Mouse (Mus musculus) heart, embryonic 16.5 days (tissue): Measurements from ENCODE around the gene Zfp683. TPM values are rescaled to one million over a fixed set of nuclear protein-coding genes. Genes with fewer than 3 reads are reported as not detected.

Experiments used
- ATAC-seq: fragments of 200-750 bp; cut with Nextera tagmentation; replicated peaks from 2 replicates; pipeline ENCODE4 v1.8.0; 2017; ENCODE audit warnings: moderate number of reproducible peaks; ENCODE audit not compliant: insufficient read depth, low FRiP score; ENCODE audit errors: extremely low read depth
- H3K27ac ChIP-seq: fragments of 300-500 bp; sonication (generic); 2 replicates; pipeline ENCODE4 v1.5.1; 2014; ENCODE audit warnings: mild to moderate bottlenecking, low read length, control low read depth, moderate library complexity
- H3K27me3 ChIP-seq: fragments of 300-500 bp; sonication (generic); 2 replicates; pipeline ENCODE4 v1.6.1; 2014; ENCODE audit warnings: low read length, mixed read lengths; ENCODE audit not compliant: control insufficient read depth, insufficient read depth
- H3K36me3 ChIP-seq: fragments of 300-500 bp; sonication (generic); 2 replicates; pipeline ENCODE4 v1.6.1; 2014; ENCODE audit not compliant: control insufficient read depth, insufficient read depth
- H3K4me1 ChIP-seq: fragments of 300-500 bp; sonication (generic); 2 replicates; pipeline ENCODE4 v1.6.1; 2014; ENCODE audit warnings: low read length, mixed read lengths; ENCODE audit not compliant: control insufficient read depth, insufficient read depth
- H3K4me2 ChIP-seq: fragments of 300-500 bp; sonication (generic); 2 replicates; pipeline ENCODE4 v1.6.1; 2014; ENCODE audit warnings: low read depth, mild to moderate bottlenecking, control low read depth, low read length
- H3K4me3 ChIP-seq: fragments of 300-500 bp; sonication (generic); 2 replicates; pipeline ENCODE4 v1.5.1; 2014; ENCODE audit warnings: mild to moderate bottlenecking, control low read depth, low read length
- H3K9ac ChIP-seq: fragments of 300-500 bp; sonication (generic); 2 replicates; pipeline ENCODE4 v1.6.1; 2014; ENCODE audit warnings: low read length, control low read depth
- H3K9me3 ChIP-seq: fragments of 300-500 bp; sonication (generic); replicated peaks from 2 replicates; pipeline ENCODE4 v1.6.1; 2016; ENCODE audit warnings: low read length; ENCODE audit not compliant: control insufficient read depth
- WGBS: fragments of 180-500 bp; shearing (Covaris S2); extraction: QIAGEN DNeasy Blood & Tissue Kit; methylation state at CpG from one replicate; pipeline ENCODE4 v1.1.7; 2014; 5-methylcytosine and 5-hydroxymethylcytosine counted together
- polyA plus RNA-seq: library from polyadenylated mRNA; unstranded; fragments of >200 nt; fragmentation: Nextera tagmentation; extraction: Ambion mirVana; gene quantifications from 2 replicates; pipeline ENCODE4 v1.2.1, GENCODE M21; 2015

The Zfp683 gene
- polyA plus RNA-seq, 1 experiment from 2014 or later, result 0.09 TPM

DNA sequence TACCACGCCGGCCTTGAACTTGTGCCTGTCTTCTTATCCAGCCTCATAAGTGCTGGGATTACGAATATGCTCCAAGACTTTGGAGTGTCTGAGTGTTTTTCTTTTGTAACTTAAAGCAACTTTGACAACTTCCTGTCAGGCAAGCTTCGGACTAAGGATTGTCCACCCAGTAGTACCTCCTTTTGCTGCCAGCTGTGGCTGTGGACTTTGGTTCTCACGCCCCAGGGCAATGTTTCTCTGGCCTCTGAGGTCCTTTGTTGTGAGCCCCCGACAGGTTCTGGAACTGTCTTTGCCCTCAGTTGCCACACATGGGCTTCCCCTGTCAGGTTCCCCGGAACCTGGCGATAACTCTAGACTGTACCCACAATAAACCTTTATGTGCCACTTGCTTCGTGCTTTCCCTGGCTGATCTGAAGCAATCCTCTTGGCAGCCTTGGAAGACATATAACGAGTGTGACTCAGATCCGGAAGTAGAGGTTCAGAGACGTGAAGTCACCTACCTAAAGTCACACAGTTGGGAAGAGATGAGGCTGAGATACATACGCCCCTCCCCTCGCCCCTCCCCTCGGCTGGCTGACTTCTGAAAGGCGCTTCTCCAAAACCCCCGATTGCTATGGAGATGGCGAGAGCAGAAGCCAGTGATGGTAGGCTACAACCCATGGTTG is 7.7 kb downstream of the Zfp683 start:
- H3K9me3 ChIP-seq, result no peaks in the 10 kb centered on the region
- H3K4me1 ChIP-seq, result peaks cover 6% of the 10 kb centered on the region
- no peak for ATAC-seq
- H3K4me2 ChIP-seq, result no peak overlapping the region
- no peak overlapping the region for H3K4me3 ChIP-seq
- H3K9ac ChIP-seq, result no peak overlapping the region
- no peaks in the 10 kb centered on the region for H3K36me3 ChIP-seq
- H3K27me3 ChIP-seq, result peaks cover 12% of the 10 kb centered on the region
- 60% methylated on average over 18 of the region's 18 CpGs for WGBS
- peak overlapping the region; percentile 49 for H3K27ac ChIP-seq

DNA sequence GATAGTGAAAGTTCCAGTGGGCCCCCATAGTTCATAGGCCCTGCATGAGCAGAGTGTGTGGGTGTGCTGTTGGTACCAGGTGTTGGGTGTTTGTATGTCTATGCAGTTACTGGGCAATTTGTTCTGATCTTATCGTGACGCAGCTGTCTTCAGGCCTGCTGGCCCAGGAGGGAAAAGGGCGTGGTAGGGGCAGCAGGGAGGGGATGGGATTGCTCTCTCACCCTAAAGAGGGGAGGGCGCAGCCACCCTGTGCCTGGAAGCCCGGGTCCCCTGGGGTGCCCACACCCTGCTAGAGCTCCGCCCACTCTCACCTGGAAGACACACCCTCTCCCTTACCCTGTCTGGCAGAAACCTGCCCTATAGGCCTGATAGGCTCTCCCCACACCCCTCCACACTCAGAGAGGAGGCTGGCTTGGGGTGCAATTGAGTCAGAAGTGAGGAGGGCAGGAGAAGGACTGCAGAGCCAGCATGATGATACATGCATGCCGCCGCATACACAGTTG is 8.4 kb downstream of the Zfp683 start:
- no peak overlapping the region for H3K4me2 ChIP-seq
- peaks cover 6% of the 10 kb centered on the region for H3K4me1 ChIP-seq
- H3K27ac ChIP-seq, result no peak overlapping the region; the same call in 1 of the 2 replicates
- no peak overlapping the region for H3K4me3 ChIP-seq
- H3K27me3 ChIP-seq, result peaks cover 12% of the 10 kb centered on the region
- peak; percentile 15; the same call in 1 of the 2 replicates for ATAC-seq
- H3K9ac ChIP-seq, result no peak overlapping the region
- H3K36me3 ChIP-seq, result no peaks in the 10 kb centered on the region
- 49% methylated on average over 8 of the region's 8 CpGs for WGBS
- H3K9me3 ChIP-seq, result no peaks in the 10 kb centered on the region

DNA sequence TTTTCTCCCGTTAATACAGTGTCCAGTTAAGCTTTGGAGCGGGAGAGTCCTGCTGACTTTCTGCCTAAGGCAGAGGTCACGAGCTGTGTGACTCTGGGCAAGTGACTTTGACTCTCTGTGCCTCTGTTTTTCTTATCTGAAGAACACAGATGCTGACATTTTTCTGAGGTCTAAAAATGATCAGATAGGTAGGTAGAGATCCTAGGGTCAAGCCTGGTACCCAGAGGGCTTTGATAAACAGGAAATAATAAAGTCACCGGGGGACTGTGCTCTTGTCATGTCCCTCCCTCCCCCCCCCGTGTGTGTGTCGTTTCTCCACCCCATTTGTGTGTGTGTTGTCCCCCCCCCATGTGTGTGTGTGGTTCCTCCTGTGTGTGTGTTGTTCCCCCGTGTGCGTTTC is 8.9 kb downstream of the Zfp683 start:
- Histone ChIP-seq H3K9ac (no peak overlapping the region), H3K27ac (no peak overlapping the region), H3K4me1 (peaks cover 6% of the 10 kb centered on the region), H3K4me2 (no peak overlapping the region), H3K9me3 (no peaks in the 10 kb centered on the region), H3K36me3 (no peaks in the 10 kb centered on the region), H3K27me3 (peaks cover 12% of the 10 kb centered on the region), H3K4me3 (no peak overlapping the region)
- no peak for ATAC-seq
- 55% methylated on average over 8 of the region's 8 CpGs for WGBS

DNA sequence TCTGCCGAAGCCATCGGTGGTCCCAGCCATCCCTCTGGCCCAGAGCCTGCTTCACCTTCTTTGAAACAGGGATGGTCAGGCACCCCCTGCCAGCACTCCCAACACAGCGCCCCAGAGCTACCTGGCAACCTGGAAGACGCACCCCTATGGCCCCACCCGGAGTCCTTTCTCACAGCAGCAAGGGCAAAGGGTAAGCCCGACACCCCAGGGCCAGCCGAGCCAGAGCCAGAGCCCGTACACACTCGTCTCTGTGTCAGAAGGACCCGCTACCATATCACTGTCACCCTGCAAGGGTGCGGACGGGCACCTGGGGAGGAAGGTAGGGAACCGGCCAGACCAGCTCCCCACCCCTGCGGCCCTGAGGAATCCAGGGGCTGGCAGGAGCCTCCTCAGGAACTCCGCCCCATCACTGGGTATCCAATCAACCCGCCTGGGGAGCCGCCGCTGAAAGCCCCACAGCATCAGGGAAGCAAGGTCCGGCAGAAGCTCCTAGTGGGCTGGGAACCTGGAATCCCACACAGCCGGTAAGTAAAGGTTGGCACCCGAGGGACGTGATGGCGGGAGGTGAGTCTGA is 11.9 kb downstream of the Zfp683 start:
- Histone ChIP-seq H3K36me3 (no peaks in the 10 kb centered on the region), H3K9ac (no peak overlapping the region), H3K9me3 (no peaks in the 10 kb centered on the region), H3K27me3 (peaks cover 9% of the 10 kb centered on the region), H3K4me2 (peak overlapping the region; percentile 5; the same call in 1 of the 2 replicates), H3K27ac (no peak overlapping the region), H3K4me3 (no peak overlapping the region), H3K4me1 (no peaks in the 10 kb centered on the region; the same call in 1 of the 2 replicates)
- no peak for ATAC-seq
- WGBS, result 27% methylated on average over 23 of the region's 23 CpGs

DNA sequence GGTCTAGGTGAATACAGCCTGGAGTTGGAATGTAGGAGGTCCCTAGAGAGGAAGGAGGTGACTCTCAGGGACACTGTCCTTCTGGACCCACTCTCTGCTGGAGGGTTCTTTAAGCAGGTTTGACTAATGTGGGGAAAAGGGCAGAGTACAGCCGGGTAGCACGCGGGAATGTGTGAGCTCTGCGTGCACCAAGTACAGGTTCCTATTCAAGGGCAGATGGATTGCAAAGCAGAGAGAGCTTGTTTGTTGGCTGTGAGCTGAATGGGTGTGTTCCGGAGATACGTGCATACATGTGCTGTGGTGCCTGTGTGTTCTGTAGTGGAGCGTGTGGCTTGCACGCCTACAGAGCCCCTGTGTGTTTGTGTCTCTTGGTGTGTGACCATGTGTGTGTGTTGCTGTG is 13.7 kb downstream of the Zfp683 start:
- Histone ChIP-seq H3K4me1 (no peaks in the 10 kb centered on the region; the same call in 1 of the 2 replicates), H3K27ac (no peak overlapping the region), H3K9me3 (no peaks in the 10 kb centered on the region), H3K4me2 (no peak overlapping the region), H3K4me3 (no peak overlapping the region), H3K36me3 (no peaks in the 10 kb centered on the region), H3K27me3 (peaks cover 9% of the 10 kb centered on the region), H3K9ac (no peak overlapping the region)
- 92% methylated on average over 8 of the region's 8 CpGs for WGBS
- ATAC-seq, result no peak

DNA sequence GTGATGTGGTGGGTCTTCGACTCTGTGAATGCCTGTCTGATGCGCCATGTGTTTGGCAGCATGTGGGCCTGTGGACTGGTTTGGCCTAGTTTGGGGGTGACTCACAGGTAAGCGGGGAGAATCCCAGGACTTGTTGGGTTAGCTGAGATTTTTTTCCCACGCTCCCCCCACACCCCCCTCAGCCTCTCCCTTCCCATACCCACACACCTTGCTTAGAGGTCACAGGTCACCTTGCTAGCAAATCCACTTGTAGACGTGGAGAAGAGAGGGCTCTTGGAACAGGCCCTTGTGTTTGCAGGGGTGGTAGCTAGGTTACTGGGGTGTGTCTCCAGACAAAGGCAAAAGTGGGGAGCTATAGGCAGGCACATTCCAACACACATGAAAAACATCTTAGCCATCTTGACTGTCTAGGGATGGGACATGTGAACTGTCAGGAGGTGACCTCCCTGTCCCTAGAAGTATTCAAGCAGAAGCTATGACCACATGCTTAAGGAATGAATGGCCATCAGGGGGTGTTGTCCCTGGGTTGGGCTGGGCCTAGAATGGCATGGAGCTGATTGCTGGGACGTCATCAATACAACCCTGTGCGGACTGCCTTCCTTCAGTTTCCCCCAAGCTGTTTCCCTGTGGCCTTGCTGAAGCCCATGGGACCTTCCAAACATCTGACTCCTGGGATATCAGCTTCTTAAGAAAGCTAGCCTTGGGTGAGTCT is 14.4 kb downstream of the Zfp683 start:
- Histone ChIP-seq H3K27me3 (peaks cover 9% of the 10 kb centered on the region), H3K4me3 (no peak overlapping the region), H3K9ac (no peak overlapping the region), H3K9me3 (no peaks in the 10 kb centered on the region), H3K4me2 (no peak overlapping the region), H3K4me1 (no peaks in the 10 kb centered on the region; the same call in 1 of the 2 replicates), H3K27ac (no peak overlapping the region), H3K36me3 (no peaks in the 10 kb centered on the region)
- WGBS, result 84% methylated on average over 7 of the region's 7 CpGs
- ATAC-seq, result no peak

DNA sequence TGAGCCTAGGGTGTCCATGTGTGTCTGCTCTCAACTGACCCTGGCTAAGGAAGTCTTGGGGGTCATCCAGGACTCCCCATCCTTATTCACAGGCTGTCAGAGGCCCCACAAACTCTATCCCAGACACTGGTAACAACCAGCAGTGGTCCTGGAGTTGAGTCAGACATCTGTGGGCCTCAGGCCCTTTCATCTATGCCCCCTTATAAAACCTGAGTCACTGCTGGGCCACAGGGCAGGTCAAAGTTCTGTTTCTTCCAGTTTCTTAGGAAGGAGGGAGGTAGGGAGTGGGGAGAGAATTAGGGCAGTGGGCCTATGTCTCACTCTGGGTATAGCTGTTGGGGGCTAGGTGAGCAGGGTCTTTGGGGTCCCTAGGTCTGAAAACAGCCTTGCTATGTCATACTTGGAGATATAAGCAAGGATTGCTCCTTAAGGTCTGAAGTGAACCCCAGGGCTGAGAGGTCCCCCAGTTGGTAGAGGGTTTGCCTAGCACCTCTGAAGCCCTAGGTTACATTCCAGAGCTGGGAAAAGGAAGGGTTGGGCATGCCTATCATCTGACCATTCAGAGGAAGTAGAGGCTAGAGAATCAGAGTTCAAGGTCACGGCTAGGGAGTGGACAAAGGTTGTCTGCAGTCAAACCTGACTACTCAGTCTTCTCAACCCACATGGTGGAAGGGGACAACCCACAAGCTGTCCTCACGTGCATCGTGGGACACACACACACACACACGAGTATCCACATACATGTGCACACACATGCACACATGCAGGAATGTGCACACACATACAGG is 15.3 kb downstream of the Zfp683 start:
- 82% methylated on average over 4 of the region's 4 CpGs for WGBS
- Histone ChIP-seq H3K27me3 (peaks cover 9% of the 10 kb centered on the region), H3K27ac (no peak overlapping the region), H3K36me3 (no peaks in the 10 kb centered on the region), H3K9ac (no peak overlapping the region), H3K9me3 (no peaks in the 10 kb centered on the region), H3K4me3 (no peak overlapping the region), H3K4me1 (no peaks in the 10 kb centered on the region; the same call in 1 of the 2 replicates), H3K4me2 (no peak overlapping the region)
- ATAC-seq, result no peak

DNA sequence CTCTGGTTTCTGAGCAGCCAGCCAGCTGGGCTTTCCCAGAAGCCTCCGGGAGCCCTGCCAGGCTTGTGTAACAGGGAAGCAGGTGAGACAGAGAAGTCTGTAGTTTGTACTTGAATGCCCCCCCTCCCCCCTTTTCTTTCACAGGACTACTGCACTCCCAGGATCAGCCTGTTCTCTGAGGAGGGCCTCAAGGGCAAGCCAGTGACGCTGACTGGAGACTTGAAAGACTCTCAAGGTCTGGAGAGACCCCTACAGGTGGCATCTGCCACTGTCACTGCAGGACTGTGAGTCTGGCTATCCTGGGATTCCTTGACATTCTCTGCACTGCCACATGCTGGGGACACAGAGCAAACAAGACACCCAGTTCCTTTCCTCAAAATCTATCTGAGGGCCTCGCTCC is 25.1 kb downstream of the Zfp683 start:
- H3K27ac ChIP-seq, result no peak overlapping the region
- WGBS, result 19% methylated on average over 3 of the region's 3 CpGs
- ATAC-seq, result peak; percentile 31; the same call in 1 of the 2 replicates

More for the DNA sequence above, 25.1 kb downstream of the Zfp683 start:
- Histone ChIP-seq H3K9me3 (no peaks in the 10 kb centered on the region), H3K4me2 (no peak overlapping the region), H3K9ac (no peak overlapping the region), H3K4me3 (no peak overlapping the region), H3K36me3 (no peaks in the 10 kb centered on the region), H3K4me1 (peaks cover 8% of the 10 kb centered on the region), H3K27me3 (peaks cover 13% of the 10 kb centered on the region)
